Mouse (Mus musculus) embryonic stem cell, embryonic (primary cell): Measurements from ENCODE around the gene Sult6b1.

Source experiments
- CTCF ChIA-PET, 4 experiments: fragments of 300-600 bp in 2 of 4; fragments of 350-600 bp in 2 of 4; sonication (Branson Sonifier 250); formaldehyde crosslinking; loops; one replicate each; lab custom pipeline; 2022; ENCODE audit warnings: inconsistent platforms in 2 of 4; lab: Charles Lee
- POLR2A ChIA-PET, 4 experiments: fragments of 300-600 bp in 2 of 4; fragments of 350-600 bp in 2 of 4; sonication (Branson Sonifier 250); formaldehyde crosslinking; loops; one replicate each; lab custom pipeline; 2022; ENCODE audit warnings: antibody characterized with exemption in 4 of 4, inconsistent platforms in 1 of 4; lab: Charles Lee

Sult6b1 gene

GRCm38 (mm10) chr17:78903158-78903557 is 3.6 kb downstream of the Sult6b1 start:
- ChIA-PET POLR2A (interaction anchor here in 2 of 4 experiments (0.6 to 4.2 kb wide), 4 partner anchors 8 to 94 kb away, joined by 3 to 36 read pairs (median 8); no protein-coding TSS in a partner anchor), CTCF (no interaction called here)

GRCm38 (mm10) chr17:78895394-78895793 is 11.4 kb downstream of the Sult6b1 start:
- POLR2A ChIA-PET = interaction anchor here (0.6 to 4.9 kb wide), 43 partner anchors 9 to 1397 kb away, joined by 3 to 66 read pairs (median 4); partner anchors contain the start of genes Eif2ak2 (in 3 of the 4), Gpatch11 (in 3 of the 4), Heatr5b (in 3 of the 4) and Cebpzos (in 2 of the 4)
- CTCF ChIA-PET = interaction anchor here (0.6 to 1.4 kb wide), 23 partner anchors 9 to 1019 kb away, joined by 3 to 8 read pairs (median 3); partner anchors contain the start of genes Gpatch11 (in 2 of the 4), Heatr5b (in 2 of the 4) and Cebpzos (in 1 of the 4)

- ChIA-PET POLR2A (interaction anchor here (0.7 to 4.9 kb wide), 24 partner anchors 10 to 303 kb away, joined by 3 to 66 read pairs (median 8); partner anchors contain the start of genes Eif2ak2 (in 3 of the 4), Cebpzos (in 2 of the 4), Cebpz (in 1 of the 4) and Gpatch11 (in 1 of the 4)), CTCF (interaction anchor here (0.7 to 1.4 kb wide), 11 partner anchors 10 to 465 kb away, joined by 3 to 8 read pairs (median 4); partner anchors contain the start of gene Cebpzos (in 1 of the 4))
Measured at GRCm38 (mm10) chr17:78894991-78895390, 11.8 kb downstream of the Sult6b1 start.

DNA sequence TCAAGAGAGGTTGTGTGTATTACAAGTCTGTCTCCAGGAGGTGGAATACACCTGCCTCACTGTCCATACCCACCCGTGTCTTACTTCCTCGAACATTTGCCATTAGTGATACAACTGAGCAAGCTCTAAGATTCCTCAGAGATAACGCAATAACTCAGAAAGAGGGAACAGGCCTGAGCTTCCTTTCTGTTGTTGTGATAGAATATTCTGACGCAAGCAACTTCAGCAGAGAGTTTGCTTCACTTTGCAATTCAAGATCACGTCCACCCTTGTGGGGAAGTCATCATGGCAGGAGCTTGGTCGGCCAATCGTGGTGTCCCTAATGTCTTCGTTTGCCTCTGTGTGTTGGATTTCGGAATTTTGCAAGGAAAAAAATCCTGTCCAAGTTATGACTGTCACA is 15.8 kb downstream of the Sult6b1 start:
- CTCF ChIA-PET = no interaction called here
- POLR2A ChIA-PET = interaction anchor here in 3 of 4 experiments (0.8 to 1.9 kb wide), 7 partner anchors 10 to 71 kb away, joined by 3 to 4 read pairs (median 3); no protein-coding TSS in a partner anchor

- ChIA-PET CTCF (no interaction called here), POLR2A (interaction anchor here in 1 of 4 experiments (1.9 kb wide), 1 partner anchor 27 kb away, joined by 6 read pairs; the partner anchor contains the start of gene Cebpzos)
Measured at GRCm38 (mm10) chr17:78889184-78889583, 17.6 kb downstream of the Sult6b1 start.

GRCm38 (mm10) chr17:78888554-78888953 is 18.2 kb downstream of the Sult6b1 start:
- CTCF ChIA-PET = no interaction called here
- POLR2A ChIA-PET = interaction anchor here in 2 of 4 experiments (0.6 to 1.9 kb wide), 8 partner anchors 15 to 311 kb away, joined by 3 to 6 read pairs (median 3); partner anchors contain the start of genes Cebpzos (in 1 of the 2) and Prkd3 (in 1 of the 2)

GRCm38 (mm10) chr17:78885286-78886065 is 21.3 kb downstream of the Sult6b1 start:
- ChIA-PET CTCF (no interaction called here), POLR2A (interaction anchor here (0.6 to 6.9 kb wide), 20 partner anchors 9 to 284 kb away, joined by 3 to 66 read pairs (median 8); partner anchors contain the start of genes Cebpz (in 1 of the 4), Cebpzos (in 1 of the 4), Gpatch11 (in 1 of the 4) and Heatr5b (in 1 of the 4))

DNA sequence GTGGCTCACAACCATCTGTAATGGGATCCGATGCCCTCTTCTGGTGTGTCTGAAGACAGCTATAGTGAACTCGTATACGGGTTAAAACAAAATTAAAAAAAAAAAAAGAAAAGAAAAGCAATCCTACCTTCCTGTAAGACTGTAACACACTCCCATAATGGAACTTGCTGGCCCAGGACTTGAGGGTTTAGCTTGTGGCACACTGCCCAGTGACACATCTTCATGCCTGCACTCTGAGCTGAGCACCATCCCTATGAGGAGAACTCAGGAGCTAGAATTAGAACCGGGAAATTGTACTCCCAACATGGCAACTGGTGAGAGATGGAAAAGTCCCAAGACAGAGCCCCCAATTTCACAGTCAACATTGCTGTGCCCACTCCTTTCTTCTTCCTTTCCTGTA is 23.5 kb downstream of the Sult6b1 start:
- ChIA-PET CTCF (interaction anchor here in 1 of 4 experiments (0.6 kb wide), 1 partner anchor 145 kb away, joined by 4 read pairs; no protein-coding TSS in a partner anchor), POLR2A (interaction anchor here in 3 of 4 experiments (0.5 to 6.9 kb wide), 18 partner anchors 8 to 252 kb away, joined by 3 to 66 read pairs (median 6); partner anchors contain the start of genes Gpatch11 (in 2 of the 3), Heatr5b (in 2 of the 3), Cebpz (in 1 of the 3) and Ndufaf7 (in 1 of the 3))

DNA sequence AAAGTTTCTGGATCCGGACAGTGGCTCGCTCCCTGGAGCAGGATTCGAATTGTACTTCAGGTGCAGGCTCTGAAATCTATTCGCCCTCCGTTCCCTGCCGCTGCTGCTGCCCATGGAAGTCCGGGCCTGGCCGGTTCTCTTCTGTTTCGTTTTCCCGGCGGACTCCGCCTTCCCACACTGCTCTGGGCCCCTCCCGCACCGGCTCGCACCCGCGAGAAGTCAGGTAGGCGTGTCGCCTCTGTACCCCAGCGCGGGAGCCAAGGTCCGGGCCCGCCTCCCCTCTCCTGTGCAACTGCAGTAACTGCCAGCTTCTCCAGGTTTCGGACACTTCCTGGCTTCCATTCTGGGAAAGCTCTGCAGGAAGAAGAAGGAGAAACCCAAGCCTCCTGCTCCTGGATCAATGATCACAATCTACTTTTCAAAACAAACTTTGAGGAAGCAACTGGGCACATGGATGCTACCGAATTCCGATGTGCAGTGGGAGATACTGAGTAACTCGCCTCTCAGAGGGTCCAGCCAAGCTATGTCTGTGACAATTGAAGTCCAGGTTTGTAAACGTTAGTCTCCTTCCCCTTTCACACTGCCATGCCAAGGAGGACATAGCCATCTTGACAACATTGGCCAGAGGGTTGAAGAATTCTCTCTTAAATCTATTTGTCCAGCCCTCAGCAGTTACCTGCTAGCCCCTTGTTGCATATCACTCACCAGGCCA is 24.2 kb downstream of the Sult6b1 start, which contains the start of gene Eif2ak2:
Gene Eif2ak2 (minus strand): TSS at position 173 of the 712 bp plus-strand sequence.
- POLR2A ChIA-PET = interaction anchor here (0.6 to 6.9 kb wide), 22 partner anchors 8 to 253 kb away, joined by 3 to 66 read pairs (median 6); partner anchors contain the start of genes Gpatch11 (in 2 of the 4), Heatr5b (in 2 of the 4), Cebpzos (in 1 of the 4) and Prkd3 (in 1 of the 4)
- CTCF ChIA-PET = no interaction called here

GRCm38 (mm10) chr17:78881878-78882304 is 24.9 kb downstream of the Sult6b1 start:
- POLR2A ChIA-PET = interaction anchor here in 3 of 4 experiments (0.7 to 6.9 kb wide), 22 partner anchors 8 to 138 kb away, joined by 3 to 66 read pairs (median 5); partner anchors contain the start of genes Gpatch11 (in 2 of the 3), Heatr5b (in 2 of the 3) and Cebpzos (in 1 of the 3)
- CTCF ChIA-PET = no interaction called here

- ChIA-PET CTCF (no interaction called here), POLR2A (interaction anchor here in 3 of 4 experiments (0.7 to 4.0 kb wide), 7 partner anchors 9 to 178 kb away, joined by 3 to 34 read pairs (median 3); partner anchors contain the start of gene Eif2ak2 (in 2 of the 3))
Measured at GRCm38 (mm10) chr17:78873886-78874285, 32.9 kb downstream of the Sult6b1 start.

DNA sequence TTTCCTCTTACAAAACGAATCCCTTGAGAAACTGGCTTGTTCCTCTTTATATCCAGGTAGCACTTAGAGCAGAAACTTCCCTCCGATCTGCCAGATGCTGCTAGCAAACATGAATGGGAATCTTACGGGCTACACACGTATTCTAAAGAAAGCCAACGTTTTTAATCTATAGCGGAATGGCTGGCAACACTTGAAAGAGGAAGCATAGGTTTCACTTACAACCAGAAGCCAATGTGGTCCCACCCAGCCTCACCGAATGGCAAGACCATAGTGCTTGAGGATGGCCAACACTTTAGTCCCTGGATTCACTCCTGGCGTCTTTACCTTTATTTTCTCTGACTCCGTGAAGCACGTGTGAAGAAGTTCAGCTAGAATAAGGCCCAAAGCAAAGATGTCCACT is 50.5 kb downstream of the Sult6b1 start:
- POLR2A ChIA-PET = interaction anchor here in 1 of 4 experiments (1.3 kb wide), 1 partner anchor 21 kb away, joined by 3 read pairs; the partner anchor contains the start of genes Gpatch11 and Heatr5b
- CTCF ChIA-PET = no interaction called here

GRCm38 (mm10) chr17:78842271-78842928 is 64.4 kb downstream of the Sult6b1 start:
- ChIA-PET CTCF (no interaction called here), POLR2A (interaction anchor here in 2 of 4 experiments (0.7 to 1.1 kb wide), 3 partner anchors 8 to 34 kb away, joined by 3 read pairs; partner anchors contain the start of genes Gpatch11 (in 1 of the 2) and Heatr5b (in 1 of the 2))

DNA sequence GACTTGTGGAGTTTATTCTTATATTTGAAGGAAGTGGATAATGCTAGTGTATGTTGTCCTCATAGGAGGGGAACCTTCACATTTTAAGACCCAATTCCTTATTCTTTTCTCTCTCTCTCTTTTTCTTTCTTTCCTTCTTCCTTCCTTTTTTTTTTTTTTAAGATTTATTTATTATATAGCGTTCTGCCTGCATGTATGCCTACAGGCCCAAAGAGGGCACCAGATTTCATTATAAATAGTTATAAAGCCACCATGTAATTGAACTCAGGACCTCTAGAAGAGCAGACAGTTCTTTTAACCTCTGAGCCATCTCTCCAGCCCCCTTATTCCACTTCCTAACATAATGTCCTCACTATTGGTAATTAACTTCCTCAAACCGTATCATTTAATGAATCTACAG is 70.7 kb downstream of the Sult6b1 start:
- POLR2A ChIA-PET = interaction anchor here in 3 of 4 experiments (0.6 to 2.2 kb wide), 28 partner anchors 9 to 888 kb away, joined by 3 to 23 read pairs (median 5); partner anchors contain the start of genes Cebpz (in 2 of the 3), Eif2ak2 (in 2 of the 3), Ndufaf7 (in 2 of the 3) and Cebpzos (in 1 of the 3)

GRCm38 (mm10) chr17:78834856-78835835 is 71.6 kb downstream of the Sult6b1 start, which contains the start of the genes Heatr5b and Gpatch11:
Gene Heatr5b (minus strand): TSS chr17:78835364.
Gene Gpatch11 (plus strand): TSS chr17:78835567.
- CTCF ChIA-PET = interaction anchor here in 3 of 4 experiments (0.6 to 1.4 kb wide), 8 partner anchors 25 to 276 kb away, joined by 3 to 7 read pairs (median 3); no protein-coding TSS in a partner anchor
- POLR2A ChIA-PET = interaction anchor here (0.6 to 2.2 kb wide), 58 partner anchors 7 to 912 kb away, joined by 3 to 23 read pairs (median 4); partner anchors contain the start of genes Cebpz (in 4 of the 4), Ndufaf7 (in 4 of the 4), Cebpzos (in 2 of the 4) and Eif2ak2 (in 2 of the 4)

More for the DNA sequence above, 70.7 kb downstream of the Sult6b1 start:
- CTCF ChIA-PET = interaction anchor here in 2 of 4 experiments (0.6 to 1.4 kb wide), 3 partner anchors 26 to 227 kb away, joined by 3 to 7 read pairs (median 4); no protein-coding TSS in a partner anchor
